Mouse (Mus musculus): ENCODE results near the gene Lgals7. TPM values are rescaled to one million over a fixed set of nuclear protein-coding genes. Genes with fewer than 3 reads are reported as not detected.

The Lgals7 gene
- polyA plus RNA-seq (2011; ENCODE audit: insufficient read depth, insufficient read length, low replicate concordance, missing spikeins), result not detected in 2 replicates

DNA sequence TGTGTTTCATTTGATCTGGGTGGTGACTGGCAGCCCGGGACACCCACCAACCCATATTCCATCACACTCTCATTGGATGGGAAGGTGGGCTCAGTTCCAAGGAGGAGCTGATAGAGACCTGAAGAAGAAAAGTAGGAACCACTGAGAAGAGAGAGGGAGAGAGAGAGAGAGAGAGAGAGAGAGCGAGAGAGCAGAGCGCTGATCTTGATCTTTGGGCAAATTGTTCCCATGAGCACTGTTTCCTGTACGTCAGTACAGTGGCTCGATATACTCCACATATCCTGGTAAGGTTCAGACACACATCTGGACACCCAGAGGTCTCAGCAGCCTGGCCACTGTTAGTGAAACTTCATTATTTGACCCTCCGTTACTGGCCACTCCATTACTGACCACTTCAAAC, at the start of gene Lgals7:
Gene Lgals7, plus strand, starts transcription at position 314 of the 400 bp plus-strand sequence.
- H3K27ac ChIP-seq (ENCODE audit: control insufficient read depth, insufficient read depth, low read depth, low read length, poor library complexity), result no peak within 1 kb of the TSS
- TF ChIP-seq POLR2A (IDR thresholded peaks at IDR 0.05; ENCODE audit: borderline replicate concordance, control insufficient read depth, low read depth, low read length), result no peak
- no peak for TF ChIP-seq CTCF (IDR thresholded peaks at IDR 0.05; ENCODE audit: control insufficient read depth, insufficient read depth, low read length)
- peaks cover 2% of the 10 kb centered on the region; the same call in 1 of the 2 replicates for H3K4me1 ChIP-seq (ENCODE audit: control insufficient read depth, insufficient read depth, low read length)
- no peak within 1 kb of the TSS for H3K4me3 ChIP-seq (replicated peaks; ENCODE audit: control insufficient read depth, low read depth, low read length)
- 72% methylated on average over 6 of the region's 6 CpGs for WGBS

DNA sequence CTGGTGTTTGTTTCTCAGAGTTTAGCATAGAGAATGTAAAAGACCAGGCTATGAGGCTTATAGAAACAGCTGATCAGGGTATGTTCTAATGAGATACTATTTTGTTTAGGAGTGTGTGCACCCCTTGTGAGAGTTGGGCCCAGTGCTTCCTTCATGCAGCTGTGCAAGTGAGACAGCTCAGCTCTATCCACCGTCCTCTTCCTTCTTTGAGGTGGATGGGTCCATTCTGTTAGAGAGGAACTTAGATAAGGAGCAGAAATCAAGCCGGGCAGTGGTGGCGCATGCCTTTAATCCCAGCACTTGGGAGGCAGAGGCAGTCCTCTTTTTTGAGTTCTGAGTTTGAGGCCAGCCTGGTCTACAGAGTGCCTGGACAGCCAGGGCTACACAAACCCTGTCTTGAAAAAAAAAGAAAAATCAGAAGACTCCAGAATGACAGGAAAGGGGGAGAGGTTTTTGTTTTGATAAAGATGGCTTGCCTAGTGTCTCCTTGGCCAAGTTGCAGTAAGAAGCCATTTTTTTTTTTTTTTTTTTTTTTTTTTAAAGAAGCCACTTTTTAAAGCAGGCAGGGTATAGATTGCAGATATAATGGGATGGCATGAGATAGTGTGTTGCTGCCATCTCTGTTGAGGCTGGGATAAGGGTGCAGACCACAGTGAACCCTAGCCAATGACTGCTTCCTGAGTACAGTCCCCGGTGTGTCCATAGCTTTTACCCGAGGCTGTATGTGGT, 49.2 kb upstream of the Lgals7 start:
- 58% methylated on average over 5 of the region's 5 CpGs for WGBS
- Histone ChIP-seq H3K27ac (ENCODE audit: control insufficient read depth, insufficient read depth, low read depth, low read length, poor library complexity) (no peak overlapping the region), H3K4me3 (replicated peaks; ENCODE audit: control insufficient read depth, low read depth, low read length) (no peak overlapping the region), H3K4me1 (ENCODE audit: control insufficient read depth, insufficient read depth, low read length) (peaks cover 3% of the 10 kb centered on the region; the same call in 1 of the 2 replicates)
- TF ChIP-seq POLR2A (IDR thresholded peaks at IDR 0.05; ENCODE audit: borderline replicate concordance, control insufficient read depth, low read depth, low read length) (no peak), CTCF (IDR thresholded peaks at IDR 0.05; ENCODE audit: control insufficient read depth, insufficient read depth, low read length) (no peak)

- peaks cover 3% of the 10 kb centered on the region; the same call in 1 of the 2 replicates for H3K4me1 ChIP-seq (ENCODE audit: control insufficient read depth, insufficient read depth, low read length)
- TF ChIP-seq POLR2A (IDR thresholded peaks at IDR 0.05; ENCODE audit: borderline replicate concordance, control insufficient read depth, low read depth, low read length) (no peak), CTCF (IDR thresholded peaks at IDR 0.05; ENCODE audit: control insufficient read depth, insufficient read depth, low read length) (no peak)
- no peak overlapping the region for H3K4me3 ChIP-seq (replicated peaks; ENCODE audit: control insufficient read depth, low read depth, low read length)
- 92% methylated on average over 9 of the region's 9 CpGs for WGBS
- H3K27ac ChIP-seq (ENCODE audit: control insufficient read depth, insufficient read depth, low read depth, low read length, poor library complexity), result no peak overlapping the region
Measured at GRCm38 (mm10) chr7:28815230-28815629, 48.4 kb upstream of the Lgals7 start.

- TF ChIP-seq CTCF (IDR thresholded peaks at IDR 0.05; ENCODE audit: control insufficient read depth, insufficient read depth, low read length), result no peak
- TF ChIP-seq POLR2A (IDR thresholded peaks at IDR 0.05; ENCODE audit: borderline replicate concordance, control insufficient read depth, low read depth, low read length), result peak; percentile 33; the same call in 1 of the 2 replicates
- H3K27ac ChIP-seq (ENCODE audit: control insufficient read depth, insufficient read depth, low read depth, low read length, poor library complexity), result no peak overlapping the region
- no peak overlapping the region for H3K4me3 ChIP-seq (replicated peaks; ENCODE audit: control insufficient read depth, low read depth, low read length)
- H3K4me1 ChIP-seq (ENCODE audit: control insufficient read depth, insufficient read depth, low read length), result peaks cover 4% of the 10 kb centered on the region; the same call in 1 of the 2 replicates
- 66% methylated on average over 9 of the region's 9 CpGs for WGBS
Measured at GRCm38 (mm10) chr7:28816201-28816600, 47.5 kb upstream of the Lgals7 start.

- TF ChIP-seq CTCF (IDR thresholded peaks at IDR 0.05; ENCODE audit: control insufficient read depth, insufficient read depth, low read length), result no peak
- no peak for TF ChIP-seq POLR2A (IDR thresholded peaks at IDR 0.05; ENCODE audit: borderline replicate concordance, control insufficient read depth, low read depth, low read length)
- Histone ChIP-seq H3K4me1 (ENCODE audit: control insufficient read depth, insufficient read depth, low read length) (peaks cover 4% of the 10 kb centered on the region; the same call in 1 of the 2 replicates), H3K27ac (ENCODE audit: control insufficient read depth, insufficient read depth, low read depth, low read length, poor library complexity) (no peak overlapping the region), H3K4me3 (replicated peaks; ENCODE audit: control insufficient read depth, low read depth, low read length) (no peak overlapping the region)
- WGBS, result 89% methylated on average over 10 of the region's 10 CpGs
Measured at GRCm38 (mm10) chr7:28816920-28817319, 46.7 kb upstream of the Lgals7 start.

GRCm38 (mm10) chr7:28817524-28817923, 46.1 kb upstream of the Lgals7 start:
- Histone ChIP-seq H3K27ac (ENCODE audit: control insufficient read depth, insufficient read depth, low read depth, low read length, poor library complexity) (no peak overlapping the region), H3K4me3 (replicated peaks; ENCODE audit: control insufficient read depth, low read depth, low read length) (no peak overlapping the region), H3K4me1 (ENCODE audit: control insufficient read depth, insufficient read depth, low read length) (peaks cover 2% of the 10 kb centered on the region; the same call in 1 of the 2 replicates)
- TF ChIP-seq POLR2A (IDR thresholded peaks at IDR 0.05; ENCODE audit: borderline replicate concordance, control insufficient read depth, low read depth, low read length) (no peak), CTCF (IDR thresholded peaks at IDR 0.05; ENCODE audit: control insufficient read depth, insufficient read depth, low read length) (no peak)
- WGBS, result 66% methylated on average over 6 of the region's 6 CpGs

- Histone ChIP-seq H3K4me1 (ENCODE audit: control insufficient read depth, insufficient read depth, low read length) (peaks cover 2% of the 10 kb centered on the region; the same call in 1 of the 2 replicates), H3K27ac (ENCODE audit: control insufficient read depth, insufficient read depth, low read depth, low read length, poor library complexity) (no peak overlapping the region), H3K4me3 (replicated peaks; ENCODE audit: control insufficient read depth, low read depth, low read length) (no peak overlapping the region)
- 77% methylated on average over 4 of the region's 4 CpGs for WGBS
- TF ChIP-seq CTCF (IDR thresholded peaks at IDR 0.05; ENCODE audit: control insufficient read depth, insufficient read depth, low read length), result no peak
- no peak for TF ChIP-seq POLR2A (IDR thresholded peaks at IDR 0.05; ENCODE audit: borderline replicate concordance, control insufficient read depth, low read depth, low read length)
Measured at GRCm38 (mm10) chr7:28817957-28818356, 45.7 kb upstream of the Lgals7 start.

GRCm38 (mm10) chr7:28818436-28818835, 45.2 kb upstream of the Lgals7 start:
- 87% methylated on average over 18 of the region's 18 CpGs for WGBS
- TF ChIP-seq POLR2A (IDR thresholded peaks at IDR 0.05; ENCODE audit: borderline replicate concordance, control insufficient read depth, low read depth, low read length), result no peak
- no peak for TF ChIP-seq CTCF (IDR thresholded peaks at IDR 0.05; ENCODE audit: control insufficient read depth, insufficient read depth, low read length)
- no peak overlapping the region for H3K4me3 ChIP-seq (replicated peaks; ENCODE audit: control insufficient read depth, low read depth, low read length)
- H3K4me1 ChIP-seq (ENCODE audit: control insufficient read depth, insufficient read depth, low read length), result peaks cover 2% of the 10 kb centered on the region; the same call in 1 of the 2 replicates
- H3K27ac ChIP-seq (ENCODE audit: control insufficient read depth, insufficient read depth, low read depth, low read length, poor library complexity), result no peak overlapping the region

Measured in bone marrow, adult 2 months (tissue).